Comparison of ENCODE assay signal across 1 mouse cellular context in the genomic region with DNA sequence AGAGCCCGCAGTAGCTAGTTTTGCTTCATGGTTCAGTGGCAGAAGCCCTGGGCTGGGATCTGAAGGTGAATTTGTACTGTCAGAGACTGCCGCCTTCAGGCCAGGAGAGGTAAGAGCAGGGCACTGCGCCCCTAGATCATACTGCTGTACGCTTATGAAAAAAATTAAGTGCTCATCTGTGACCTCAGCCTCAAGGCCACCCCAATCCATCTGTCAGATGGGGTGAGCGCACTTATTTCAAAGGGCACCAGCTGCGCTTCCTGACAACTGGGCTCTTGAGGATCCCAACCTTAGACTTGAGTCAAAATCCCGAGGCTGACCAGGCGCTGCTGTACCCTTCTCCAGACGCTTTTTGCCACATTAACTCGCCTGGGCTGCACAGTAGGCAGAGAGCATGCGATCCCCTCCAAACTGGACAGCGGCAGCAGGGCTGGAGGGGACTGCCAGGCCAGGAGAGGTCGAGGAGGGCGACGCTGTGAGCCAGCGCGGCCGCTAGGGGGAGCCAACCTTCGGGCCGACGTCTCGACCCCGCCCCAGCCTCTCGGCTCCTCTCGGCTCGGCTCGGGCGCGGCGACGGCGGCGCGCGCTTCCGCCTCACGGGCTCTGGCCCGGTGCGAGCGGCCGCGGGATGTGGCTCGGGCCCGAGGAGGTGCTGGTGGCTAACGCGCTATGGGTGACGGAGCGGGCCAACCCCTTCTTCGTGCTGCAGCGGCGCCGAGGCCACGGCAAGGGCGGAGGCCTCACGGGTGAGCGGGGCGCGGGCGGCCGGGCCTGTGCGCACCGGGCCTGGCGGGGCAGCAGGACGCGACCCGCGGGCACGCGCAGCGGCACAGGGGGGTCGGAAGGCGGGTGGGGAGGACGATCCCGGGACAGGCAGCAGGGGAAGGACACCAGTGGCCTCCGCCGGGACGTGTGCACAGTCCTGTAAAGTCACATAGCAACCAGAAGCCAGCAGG.
TF ChIP-seq lines count a peak whose summit lies in the region.

A gene (plus strand): TSS at position 586 of the 956 bp plus-strand sequence.

TF ChIP-seq in CH12.LX, 34 proteins besides CTCF, POLR2A, EP300 and RAD21:
- TF ChIP-seq CHD2 (IDR thresholded peaks at IDR 0.05; ENCODE audit: low read length), result no peak
- TF ChIP-seq SIN3A (IDR thresholded peaks at IDR 0.05; ENCODE audit: low read length), result peak; percentile 78; the same call in 1 of the 2 replicates
- peak; percentile 37; the same call in 1 of the 2 replicates for TF ChIP-seq HCFC1 (IDR thresholded peaks at IDR 0.05; ENCODE audit: low read depth, low read length)
- TF ChIP-seq MAX (IDR thresholded peaks at IDR 0.05; ENCODE audit: low read length), result peak; percentile 19; the same call in 1 of the 2 replicates
- TF ChIP-seq USF2 (conservative IDR thresholded peaks at IDR 0.05; ENCODE audit: low read depth, low read length), result no peak
- TF ChIP-seq JUND (conservative IDR thresholded peaks at IDR 0.05; ENCODE audit: low read depth, low read length), result no peak
- TF ChIP-seq NRF1 (IDR thresholded peaks at IDR 0.05; ENCODE audit: low read depth, low read length), result peak; percentile 50
- peak; percentile 51 for TF ChIP-seq SMC3 (IDR thresholded peaks at IDR 0.05; ENCODE audit: low read depth, low read length)
- TF ChIP-seq TCF12 (IDR thresholded peaks at IDR 0.05; ENCODE audit: low read depth, low read length), result peak; percentile 70
- no peak for TF ChIP-seq MAFK (IDR thresholded peaks at IDR 0.05; ENCODE audit: insufficient replicate concordance, low read length)
- TF ChIP-seq IRF4 (IDR thresholded peaks at IDR 0.05; ENCODE audit: low read depth, low read length), result peak; percentile 58; the same call in 1 of the 2 replicates
- TF ChIP-seq TBP (conservative IDR thresholded peaks at IDR 0.05; ENCODE audit: low read depth, low read length), result no peak
- 0 out of 2 replicates have a peak, but pooled peaks have one; percentile 2 for TF ChIP-seq USF1 (IDR thresholded peaks at IDR 0.05; ENCODE audit: low read depth, low read length)
- TF ChIP-seq MAZ (IDR thresholded peaks at IDR 0.05; ENCODE audit: low read depth, low read length), result peak; percentile 66; the same call in 1 of the 2 replicates
- TF ChIP-seq KAT2A (IDR thresholded peaks at IDR 0.05; ENCODE audit: insufficient replicate concordance, low read length), result peak; percentile 75; the same call in 1 of the 2 replicates
- TF ChIP-seq PAX5 (IDR thresholded peaks at IDR 0.05; ENCODE audit: low read length), result no peak
- TF ChIP-seq CHD1 (IDR thresholded peaks at IDR 0.05; ENCODE audit: low read depth, low read length), result no peak
- 0 out of 2 replicates have a peak, but pooled peaks have one; percentile 20 for TF ChIP-seq RCOR1 (conservative IDR thresholded peaks at IDR 0.05; ENCODE audit: low read depth, low read length)
- TF ChIP-seq JUN (IDR thresholded peaks at IDR 0.05; ENCODE audit: insufficient read depth, low read depth, low read length), result no peak
- TF ChIP-seq MEF2A (IDR thresholded peaks at IDR 0.05; ENCODE audit: borderline replicate concordance, low read depth, low read length), result peak; percentile 56; the same call in 1 of the 2 replicates
- TF ChIP-seq UBTF (IDR thresholded peaks at IDR 0.05; ENCODE audit: low read depth, low read length), result peak; percentile 94; the same call in 1 of the 2 replicates
- TF ChIP-seq NELFE (IDR thresholded peaks at IDR 0.05; ENCODE audit: low read depth, low read length), result peak; percentile 86
- peak; percentile 59 for TF ChIP-seq MXI1 (IDR thresholded peaks at IDR 0.05; ENCODE audit: low read depth, low read length)
- peak; percentile 93 for TF ChIP-seq ELF1 (IDR thresholded peaks at IDR 0.05; ENCODE audit: low read depth, low read length)
- TF ChIP-seq ZNF384 (IDR thresholded peaks at IDR 0.05; ENCODE audit: low read depth, low read length), result peak; percentile 60
- no peak for TF ChIP-seq ZKSCAN1 (IDR thresholded peaks at IDR 0.05; ENCODE audit: borderline replicate concordance, low read depth, low read length)
- TF ChIP-seq ZMIZ1 (IDR thresholded peaks at IDR 0.05; ENCODE audit: low read depth, low read length), result peak; percentile 88; the same call in 1 of the 2 replicates
- TF ChIP-seq BHLHE40 (IDR thresholded peaks at IDR 0.05; ENCODE audit: low read depth, low read length), result peak; percentile 60
- TF ChIP-seq ZC3H11A (IDR thresholded peaks at IDR 0.05; ENCODE audit: low read depth, low read length), result no peak
